Mouse (Mus musculus): ENCODE results near the gene Clec12a.

DNA sequence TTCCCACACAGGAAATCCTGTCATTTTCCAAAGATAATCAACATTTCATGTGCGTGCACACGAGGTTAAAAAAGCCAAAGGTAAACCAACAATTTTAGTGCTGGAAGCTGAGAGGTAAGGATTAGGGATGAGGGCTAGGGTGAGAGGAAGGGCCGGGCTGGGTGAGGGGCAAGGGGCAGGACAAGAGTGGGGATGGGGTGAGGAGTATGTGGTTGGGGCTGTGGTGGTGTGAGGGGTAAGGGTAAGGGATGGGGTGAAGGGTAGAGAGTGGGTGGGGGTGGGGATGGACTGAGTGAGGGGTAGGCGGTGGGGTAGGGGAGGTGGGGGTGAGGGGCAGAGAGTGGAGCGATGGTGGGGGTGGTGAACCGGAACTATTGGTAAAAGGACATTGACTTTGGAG is 51.2 kb downstream of the Clec12a start:
- TF ChIP-seq POLR2A (IDR thresholded peaks at IDR 0.05; ENCODE audit: low read depth, low read length) = no peak
- no peak for TF ChIP-seq CTCF (IDR thresholded peaks at IDR 0.05; ENCODE audit: borderline replicate concordance, insufficient read depth, low read length)
